Mouse (Mus musculus) retina, postnatal 1 day (tissue): ENCODE results near the gene Zc3hav1.
"Not testable (repeated sequence)": the region's sequence is repeated elsewhere in the genome, so short reads cannot be mapped to it uniquely, and the experiment has no call there.

Experiments used
- DNase-seq: peaks from one replicate; pipeline ENCODE4 v3.0.0-alpha.2; 2012

The Zc3hav1 gene

GRCm38 (mm10) chr6:38353811-38354722 is at the start of gene Zc3hav1:
TSS of gene Zc3hav1 (minus strand) at chr6:38354603.
- DNase-seq, result peak; percentile 68

- peak; percentile 70 for DNase-seq
Measured at GRCm38 (mm10) chr6:38389671-38390070, 35.3 kb upstream of the Zc3hav1 start.

GRCm38 (mm10) chr6:38381129-38381771 is 26.8 kb upstream of the Zc3hav1 start, which contains the start of gene Ttc26:
TSS of gene Ttc26 (plus strand) at chr6:38381469.
- DNase-seq, result peak; percentile 95

DNA sequence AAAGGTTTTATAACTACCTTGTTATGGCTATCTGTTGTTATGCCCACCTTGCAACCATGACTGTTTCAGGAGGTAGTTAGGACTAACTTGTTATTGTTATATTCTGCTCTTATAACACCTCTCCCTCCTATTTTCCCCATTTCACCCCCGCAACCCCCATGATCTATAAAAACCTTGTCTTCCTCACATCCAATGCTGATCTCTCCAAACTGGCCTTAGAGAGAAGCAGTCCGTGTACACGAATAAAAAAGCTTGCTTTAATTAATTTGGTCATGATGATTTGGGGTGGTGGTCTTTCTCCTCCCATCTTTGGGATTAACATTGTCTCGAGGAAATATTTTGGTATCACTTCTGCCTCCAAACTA is 26.3 kb upstream of the Zc3hav1 start:
- DNase-seq, result no peak

DNA sequence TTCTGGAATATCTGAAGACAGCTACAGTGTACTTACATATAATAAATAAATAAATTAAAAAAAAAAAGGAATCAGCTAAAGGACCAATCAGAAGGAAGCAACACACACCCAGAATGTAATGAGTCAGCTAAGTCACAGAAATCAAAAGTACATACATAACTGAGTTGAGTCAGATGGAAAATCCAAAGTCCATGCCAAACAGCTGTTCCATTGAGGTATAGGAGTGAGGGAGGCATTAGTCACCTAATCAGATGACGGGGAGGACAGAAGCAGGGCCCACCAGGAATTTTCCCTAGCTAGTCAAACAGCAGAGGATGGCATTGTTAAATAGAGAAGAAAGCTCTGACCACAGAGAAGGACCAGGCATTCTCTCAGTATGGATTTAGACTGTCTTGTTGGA is 19.9 kb upstream of the Zc3hav1 start:
- no peak for DNase-seq

DNA sequence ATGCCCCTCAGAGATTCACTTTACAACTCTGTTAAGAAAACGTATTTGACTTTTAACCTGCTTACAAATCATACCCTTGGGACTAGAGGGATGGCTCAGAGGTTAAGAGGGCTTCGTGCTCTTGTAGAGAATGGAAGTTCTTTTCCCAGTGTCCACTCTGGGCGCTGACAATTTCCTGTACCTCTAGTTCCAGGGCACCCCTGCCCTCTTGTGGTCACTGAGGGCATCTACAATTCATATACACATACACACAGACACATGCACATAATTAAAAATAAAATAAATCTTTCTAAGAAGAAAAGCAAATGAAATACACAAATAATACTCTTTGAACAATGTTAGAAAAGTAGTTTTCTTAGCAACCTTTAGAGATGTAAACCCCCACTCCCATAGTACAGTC is 15.5 kb upstream of the Zc3hav1 start:
- DNase-seq, result no peak

GRCm38 (mm10) chr6:38364121-38364520 is 9.7 kb upstream of the Zc3hav1 start:
- DNase-seq, result peak; percentile 22

- peak; percentile 37 for DNase-seq
Measured at GRCm38 (mm10) chr6:38363370-38363769, 9.0 kb upstream of the Zc3hav1 start.

GRCm38 (mm10) chr6:38361937-38362336 is 7.5 kb upstream of the Zc3hav1 start:
- DNase-seq, result no peak

DNA sequence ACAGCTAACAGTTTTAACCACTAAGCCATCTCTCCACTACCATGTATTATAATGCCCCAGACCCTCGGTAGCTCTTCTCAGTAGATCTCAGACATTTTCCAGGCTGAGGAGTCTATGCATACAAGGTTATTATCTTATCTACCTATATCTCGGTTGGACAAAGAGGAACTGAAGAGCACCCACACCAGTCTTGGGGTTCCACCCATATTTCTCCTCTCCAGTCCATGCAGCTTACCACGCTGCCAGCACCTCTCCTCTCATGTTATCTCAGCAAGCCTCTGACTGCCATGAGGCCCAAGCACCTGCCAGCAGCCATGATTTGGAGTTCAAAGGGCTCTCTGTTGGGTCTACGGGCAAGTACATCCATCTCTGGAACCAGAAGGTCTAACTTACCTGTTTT is 6.7 kb upstream of the Zc3hav1 start:
- DNase-seq, result no peak

DNA sequence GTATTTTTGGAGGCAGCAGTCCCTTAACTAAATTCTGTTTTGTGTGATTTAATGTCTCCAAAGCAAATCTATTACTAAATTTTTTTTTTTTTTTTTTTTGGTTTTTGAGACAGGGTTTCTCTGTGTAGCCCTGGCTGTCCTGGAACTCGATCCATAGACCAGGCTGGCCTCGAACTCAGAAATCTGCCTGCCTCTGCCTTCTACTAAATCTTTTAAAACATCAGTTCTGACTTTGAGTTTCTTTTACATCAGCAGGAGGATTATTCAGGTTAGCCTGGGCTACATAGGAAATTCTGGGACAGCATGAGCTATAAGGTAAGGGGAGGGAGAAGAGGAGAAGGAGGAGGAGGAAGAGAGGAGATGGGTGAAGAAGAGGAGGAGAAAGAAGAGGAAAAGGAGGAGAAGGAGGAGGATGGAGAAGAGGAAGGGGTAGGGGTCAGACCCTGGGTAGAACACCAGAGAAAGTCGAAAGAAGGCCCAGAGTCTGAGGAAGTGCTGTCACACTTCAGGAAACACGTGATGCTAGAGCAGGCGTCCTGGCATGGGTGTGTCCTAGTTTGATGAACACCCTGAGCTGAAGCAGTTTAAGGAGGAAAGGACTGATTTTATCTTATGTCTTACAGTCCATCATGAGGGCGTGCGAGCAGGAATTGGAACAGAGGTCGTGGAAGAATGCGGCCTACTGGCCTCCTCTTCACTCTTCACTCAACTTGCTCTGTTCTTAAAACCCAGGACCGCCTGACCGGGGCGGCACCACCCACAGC is 5.5 kb upstream of the Zc3hav1 start:
- DNase-seq, result no peak

GRCm38 (mm10) chr6:38359044-38359735 is 4.8 kb upstream of the Zc3hav1 start:
- not testable (repeated sequence) for DNase-seq

GRCm38 (mm10) chr6:38358253-38359027 is 4.0 kb upstream of the Zc3hav1 start:
- DNase-seq, result no peak

DNA sequence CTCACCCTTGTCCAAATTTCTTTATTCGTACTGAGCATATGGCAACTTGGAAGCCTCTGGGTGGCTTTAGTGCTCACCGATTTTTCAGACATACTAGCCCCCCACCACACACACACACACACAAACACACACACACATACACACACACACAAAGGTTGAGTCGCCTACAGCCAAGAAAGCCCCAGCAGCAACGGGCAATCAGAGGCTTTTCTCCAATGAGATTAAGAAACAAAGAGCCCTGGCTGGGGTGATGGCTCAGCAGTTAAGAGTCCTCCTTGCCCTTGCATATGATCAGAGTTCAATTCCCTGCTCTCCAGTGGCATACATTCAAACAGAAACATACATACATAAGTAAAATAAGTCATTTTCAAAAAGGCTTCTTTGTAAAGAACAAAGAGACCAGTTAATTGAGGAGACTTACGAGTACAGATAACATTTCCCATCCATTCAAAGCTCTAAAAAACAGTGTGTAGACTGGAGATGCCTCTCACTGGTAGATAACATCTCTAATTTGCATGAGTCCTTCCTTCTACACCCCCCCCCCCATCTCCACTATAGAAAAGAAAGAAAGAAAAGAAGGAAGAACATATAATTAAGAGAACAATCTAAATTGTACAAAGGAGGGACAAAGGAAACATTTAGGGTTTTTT is 3.3 kb upstream of the Zc3hav1 start:
- peak; percentile 11 for DNase-seq

DNA sequence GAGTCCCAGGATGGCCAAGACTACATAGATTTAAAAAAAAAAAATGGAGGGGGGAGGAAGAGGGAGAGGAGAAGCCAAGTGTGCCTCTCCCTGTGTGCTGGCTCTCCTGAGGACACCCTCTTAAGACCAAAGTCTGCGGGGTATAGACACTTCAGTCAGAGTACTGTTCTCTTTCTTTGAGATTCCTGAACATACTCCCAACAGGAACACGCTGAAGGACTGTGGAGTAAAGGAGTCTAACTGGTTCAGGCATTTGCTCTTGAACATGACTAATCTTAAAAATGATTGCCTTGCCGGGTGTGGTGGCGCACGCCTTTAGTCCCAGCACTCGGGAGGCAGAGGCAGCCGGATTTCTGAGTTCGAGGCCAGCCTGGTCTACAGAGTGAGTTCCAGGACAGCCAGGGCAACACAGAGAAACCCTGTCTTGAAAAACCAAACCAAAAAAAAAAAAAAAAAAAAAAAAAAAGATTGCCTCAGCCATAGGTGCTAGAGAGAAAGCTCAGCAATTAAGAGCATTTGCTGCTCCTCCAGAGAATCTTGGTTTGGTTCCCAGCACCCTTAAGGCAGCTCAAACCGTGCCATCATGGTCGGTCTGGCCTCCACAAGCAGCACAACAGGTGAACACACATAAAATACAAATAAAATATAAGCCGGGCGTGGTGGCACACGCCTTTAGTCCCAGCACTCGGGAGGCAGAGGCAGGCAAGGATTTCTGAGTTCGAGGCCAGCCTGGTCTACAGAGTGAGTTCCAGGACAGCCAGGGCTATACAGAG is 2.4 kb upstream of the Zc3hav1 start:
- not testable (repeated sequence) for DNase-seq

DNA sequence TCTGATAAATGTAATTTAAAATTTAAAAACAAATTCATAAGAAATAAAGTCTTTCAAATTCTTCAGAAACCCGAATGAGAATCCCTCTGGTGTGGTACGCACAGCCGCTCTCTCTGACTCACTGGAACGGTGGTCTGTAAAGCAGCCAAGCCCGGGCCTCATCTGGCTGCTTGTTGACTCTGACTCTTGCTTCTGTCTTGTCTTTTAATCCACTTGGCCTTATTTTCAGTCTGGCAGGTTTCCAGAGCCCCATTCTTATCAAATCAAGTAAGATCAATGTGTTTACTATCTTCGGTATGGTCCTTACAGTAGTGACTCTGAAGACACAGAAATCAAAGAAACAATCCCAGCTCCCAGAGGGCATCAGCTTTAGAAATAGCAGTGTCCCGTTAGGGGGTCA is 1.5 kb upstream of the Zc3hav1 start:
- peak; percentile 40 for DNase-seq

- no peak for DNase-seq
Measured at GRCm38 (mm10) chr6:38355354-38355823, 986 bp upstream of the Zc3hav1 start.

- peak; percentile 8 for DNase-seq
Measured at GRCm38 (mm10) chr6:38354723-38355353, 435 bp upstream of the Zc3hav1 start.

- DNase-seq, result no peak
Measured at GRCm38 (mm10) chr6:38353181-38353580, 1.2 kb downstream of the Zc3hav1 start.

DNA sequence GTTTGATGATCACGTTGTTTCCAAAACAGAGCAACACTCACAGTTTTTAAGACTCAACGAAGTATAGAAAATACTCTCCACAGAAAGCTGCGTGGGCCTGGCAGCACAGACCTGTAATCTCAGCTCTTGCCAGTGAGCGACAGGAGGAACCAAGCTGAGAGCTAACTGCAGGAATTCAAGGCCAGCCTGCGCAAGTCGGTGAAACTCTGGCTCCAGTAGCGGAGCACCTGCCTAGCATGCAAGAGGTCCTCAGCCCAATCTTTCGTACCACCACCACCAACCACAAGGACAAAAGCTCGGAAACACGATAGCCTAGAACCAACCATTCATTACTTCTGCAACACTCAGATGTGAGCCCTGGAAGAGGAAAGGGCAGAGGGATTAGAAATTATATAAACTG is 2.0 kb downstream of the Zc3hav1 start:
- peak; percentile 26 for DNase-seq
